Mouse (Mus musculus) monocyte, adult 2 months (primary cell): ENCODE measurements at regions not wholly inside any gene's neighbourhood (a gene's known extent, or its start where the extent isn't known, plus 50 kb on each side); places are given as distances from the start of the nearest gene placed in this dataset.

ENCODE experiments used
- DNase-seq, 2 experiments: peaks; one replicate each; pipeline ENCODE4 v3.0.0; 2022; ENCODE audit warnings: low spot score in 2 of 2, low read depth in 1 of 2

DNA sequence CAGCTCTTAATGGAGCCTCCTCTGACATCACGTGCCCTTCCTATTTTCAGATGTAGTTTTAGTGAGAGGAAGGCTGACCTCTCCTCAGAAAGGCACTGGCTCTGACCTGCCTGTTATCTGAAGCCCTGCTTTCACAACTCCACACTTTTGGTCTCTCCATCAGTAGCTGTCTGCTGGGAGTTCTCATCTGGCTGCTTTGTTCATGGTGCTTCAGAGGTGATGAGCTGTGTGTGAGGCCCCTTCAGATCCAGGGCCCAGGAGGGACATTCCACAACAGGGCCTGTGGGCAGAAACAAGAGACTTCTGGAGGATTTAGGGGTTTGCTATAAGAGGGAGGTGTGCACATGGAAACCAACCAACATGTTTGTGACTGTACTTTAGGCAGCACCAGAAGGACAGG, 50.8 kb upstream of the Fhl2 start:
- DNase-seq = no peak

DNA sequence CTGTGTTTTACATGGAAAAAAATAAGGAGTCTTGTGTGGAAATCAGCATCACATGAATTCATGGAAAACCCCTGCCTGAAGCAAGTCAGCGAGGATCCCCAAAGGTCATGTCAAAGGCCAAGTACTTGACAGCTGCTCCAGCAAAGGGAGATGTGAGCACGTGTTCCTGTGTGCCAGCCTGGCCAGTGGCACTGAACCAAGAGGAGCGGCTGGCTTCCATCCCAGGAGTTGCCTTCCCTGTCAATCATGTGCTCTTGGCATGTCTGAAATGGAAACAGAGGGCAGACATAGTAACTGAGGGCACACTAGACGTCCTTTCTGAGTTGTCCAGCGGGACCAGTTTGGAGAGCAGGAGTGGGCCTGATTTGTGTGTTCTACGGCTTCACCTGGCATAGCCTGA, 53.5 kb upstream of the Fhl2 start:
- DNase-seq = no peak

DNA sequence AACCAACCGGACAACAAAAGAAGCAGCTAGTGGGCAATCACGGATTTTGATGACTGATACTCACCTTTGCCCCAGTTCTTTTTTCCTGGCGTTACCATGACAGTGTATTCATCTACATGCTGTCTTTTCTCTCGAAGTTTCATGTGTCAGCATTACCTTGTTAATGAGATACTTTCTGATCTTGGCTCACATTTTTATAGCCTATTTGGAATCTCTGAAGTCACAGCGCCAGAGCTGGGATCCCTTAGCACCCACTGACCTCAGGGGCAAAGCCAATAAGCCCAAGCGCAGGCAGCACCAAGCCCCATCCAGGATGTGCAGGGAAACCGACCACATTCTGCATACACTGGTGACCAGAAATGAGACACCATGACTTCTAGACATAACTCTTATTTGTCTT, 54.6 kb upstream of the Fhl2 start:
- no peak for DNase-seq

DNA sequence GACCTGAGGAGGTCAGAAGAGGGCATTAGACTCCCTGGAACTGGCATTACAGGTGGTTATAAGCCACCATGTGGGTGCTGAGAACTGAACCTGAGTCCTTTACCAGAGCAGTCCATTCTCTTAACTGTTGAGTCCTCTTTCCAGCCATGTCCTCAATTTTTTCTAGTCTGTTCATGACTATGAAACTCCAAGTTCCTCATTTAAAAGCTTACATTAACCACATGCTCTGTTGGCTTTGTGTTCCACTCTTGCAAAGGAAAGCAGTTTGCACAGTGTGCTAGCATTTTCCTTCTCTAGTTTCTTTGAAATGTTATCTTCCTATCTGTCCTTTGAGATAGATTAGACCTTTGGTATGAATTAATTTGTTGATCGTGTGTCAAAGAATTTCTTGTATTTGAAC, 57.3 kb upstream of the Fhl2 start:
- no peak for DNase-seq

DNA sequence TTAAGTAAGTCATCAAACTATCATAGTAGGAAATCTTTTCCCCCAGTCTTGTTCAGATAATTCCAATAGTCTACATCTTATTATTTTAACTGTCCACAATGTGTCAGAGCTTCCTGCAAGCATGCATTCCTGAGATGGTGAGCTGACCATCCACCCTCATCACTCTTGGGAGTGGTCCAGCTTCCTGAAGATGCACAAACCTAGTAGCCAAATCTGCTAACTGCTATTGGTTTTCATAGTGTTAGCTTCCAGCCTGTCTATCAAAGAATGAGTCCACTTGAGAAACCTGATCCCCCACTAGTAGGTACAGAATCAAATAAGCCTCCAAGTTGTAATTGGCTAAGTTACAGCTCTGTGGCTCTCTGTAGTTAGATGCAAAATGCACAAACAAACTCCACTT, 59.3 kb upstream of the Fhl2 start:
- DNase-seq = no peak

DNA sequence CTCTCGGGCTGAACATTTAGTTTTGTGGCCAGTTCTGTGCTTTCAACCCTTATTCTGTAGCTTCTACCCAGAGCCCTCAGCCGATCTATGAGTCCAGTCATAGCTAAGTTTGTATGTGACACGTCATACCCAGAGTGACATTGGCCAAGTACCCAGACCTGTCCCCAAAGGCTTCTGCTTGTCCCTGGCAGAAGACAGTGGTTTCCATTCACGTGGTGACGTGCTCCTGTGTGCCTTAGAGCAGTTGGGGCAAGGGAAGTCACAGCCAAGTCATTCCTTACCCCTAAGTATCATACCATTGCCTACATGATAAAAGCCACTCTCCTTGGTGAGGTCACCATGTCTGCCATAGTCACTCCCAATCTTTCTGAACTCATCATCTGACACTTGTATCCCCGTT, 61.1 kb upstream of the Fhl2 start:
- no peak for DNase-seq

DNA sequence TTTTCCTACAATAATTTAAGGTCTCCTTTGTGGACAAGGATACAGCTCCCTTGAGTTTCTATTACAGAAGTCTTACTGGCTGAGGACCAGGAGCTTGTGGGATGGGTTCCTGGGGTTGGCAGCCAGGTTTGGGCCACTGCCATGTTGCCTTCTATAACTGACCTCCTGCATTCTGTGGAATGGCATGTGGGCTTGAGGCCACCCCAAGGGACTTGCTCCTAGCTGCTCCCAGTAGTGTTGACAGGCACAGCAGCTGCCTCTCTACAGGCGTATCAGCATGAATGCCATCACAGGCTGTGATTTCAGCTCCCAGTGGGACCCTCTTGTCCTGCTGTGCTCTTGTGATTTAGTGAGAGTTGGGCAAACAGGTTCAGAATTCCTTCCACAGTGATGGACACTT, 63.1 kb upstream of the Fhl2 start:
- no peak for DNase-seq

DNA sequence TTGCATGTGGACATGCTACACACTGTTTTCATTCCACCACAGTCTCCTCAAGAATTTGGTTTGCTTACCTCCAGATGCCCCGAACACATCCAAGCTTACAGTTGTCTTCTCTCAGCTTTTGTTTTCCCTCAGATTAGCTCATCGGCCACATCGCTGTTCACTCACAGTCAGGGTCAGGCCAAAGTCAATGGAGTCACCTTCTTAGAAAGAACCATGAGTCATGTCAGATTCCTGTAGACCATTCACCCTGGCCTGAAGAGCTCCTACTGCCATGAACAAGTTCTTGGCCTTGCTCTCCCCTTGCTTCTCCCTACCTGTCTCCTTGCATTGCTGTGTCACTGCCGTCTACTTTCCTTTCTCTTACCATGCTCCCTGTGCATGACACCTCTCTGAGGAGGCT, 63.7 kb upstream of the Fhl2 start:
- DNase-seq = no peak

DNA sequence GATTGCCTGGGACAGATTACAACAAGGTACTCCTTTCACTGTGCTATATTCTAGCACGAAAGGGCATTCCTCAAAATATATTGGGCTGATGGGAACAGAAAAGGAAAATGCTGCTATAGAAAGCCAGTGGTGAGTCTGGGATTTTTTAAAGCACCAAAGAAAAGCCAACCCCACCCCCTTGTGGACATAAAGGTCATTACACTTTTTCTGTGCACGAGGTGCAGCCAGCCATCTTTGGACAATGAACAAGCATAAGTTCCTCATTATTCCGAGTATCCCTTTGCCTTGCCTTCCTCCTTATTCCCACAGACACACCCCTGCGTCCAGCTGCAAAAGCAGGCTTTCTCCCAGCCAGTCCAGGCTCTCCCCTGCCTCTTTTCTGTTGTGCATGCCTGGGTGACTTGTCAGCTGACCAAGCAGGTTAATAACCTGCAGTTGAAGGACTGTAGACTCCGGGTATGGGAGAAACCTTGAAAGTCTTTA, 67.7 kb upstream of the Fhl2 start:
- peak in 1 of 2 experiments; percentile 27 for DNase-seq

DNA sequence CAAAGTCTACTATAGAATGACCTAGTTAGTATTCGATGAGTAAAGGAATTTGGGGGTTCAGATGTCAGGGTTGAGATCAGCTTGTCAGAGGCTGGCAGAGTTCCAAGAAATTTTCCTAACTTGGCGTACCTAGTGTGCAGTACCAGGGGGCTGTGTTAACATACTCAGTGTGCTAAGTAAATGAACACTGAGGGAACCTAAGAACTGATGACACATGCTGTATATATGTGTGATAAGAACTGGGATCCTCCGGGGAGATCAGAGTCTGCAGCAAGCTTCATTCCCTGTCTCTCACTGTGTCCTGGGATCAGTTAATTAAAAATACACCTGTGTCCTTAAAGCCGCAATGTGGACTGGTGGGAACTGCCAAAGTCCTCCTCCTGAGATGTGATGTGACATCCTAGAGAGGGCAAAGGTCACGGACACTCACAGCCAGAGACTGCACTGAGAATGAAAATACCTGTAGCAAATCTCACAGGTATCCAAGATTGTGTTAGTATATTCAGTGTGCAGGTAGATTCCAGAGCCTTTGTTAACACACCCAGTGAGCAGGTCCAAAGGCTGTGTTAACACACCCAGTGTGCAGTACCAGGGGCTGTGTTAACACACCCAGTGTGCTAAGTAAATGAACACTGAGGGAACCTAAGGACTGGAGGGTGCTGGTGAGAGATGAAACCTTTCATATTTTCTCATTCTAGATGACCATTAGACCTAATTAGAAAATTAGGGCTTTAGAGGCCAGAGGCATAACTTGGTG, 69.1 kb upstream of the Fhl2 start:
- no peak for DNase-seq

DNA sequence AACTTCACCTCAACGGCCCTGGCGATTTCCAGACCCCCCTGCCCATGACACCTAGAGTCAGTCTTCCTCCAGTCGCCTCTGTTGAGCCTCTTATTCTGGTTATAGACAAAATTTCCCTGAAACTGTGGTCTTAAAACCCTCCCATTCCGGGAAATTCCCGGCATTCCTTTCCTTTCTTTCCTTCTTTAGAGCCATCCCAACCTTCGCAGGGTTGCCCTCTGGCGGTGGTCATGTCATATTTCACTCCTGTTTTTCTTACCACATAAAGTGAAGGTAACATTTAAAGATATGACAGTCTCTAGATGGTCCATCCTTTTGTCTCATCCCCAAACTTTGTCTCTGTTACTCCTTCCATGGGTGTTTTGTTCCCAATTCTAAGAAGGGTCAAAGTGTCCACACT, 72.9 kb upstream of the Fhl2 start:
- DNase-seq = no peak

DNA sequence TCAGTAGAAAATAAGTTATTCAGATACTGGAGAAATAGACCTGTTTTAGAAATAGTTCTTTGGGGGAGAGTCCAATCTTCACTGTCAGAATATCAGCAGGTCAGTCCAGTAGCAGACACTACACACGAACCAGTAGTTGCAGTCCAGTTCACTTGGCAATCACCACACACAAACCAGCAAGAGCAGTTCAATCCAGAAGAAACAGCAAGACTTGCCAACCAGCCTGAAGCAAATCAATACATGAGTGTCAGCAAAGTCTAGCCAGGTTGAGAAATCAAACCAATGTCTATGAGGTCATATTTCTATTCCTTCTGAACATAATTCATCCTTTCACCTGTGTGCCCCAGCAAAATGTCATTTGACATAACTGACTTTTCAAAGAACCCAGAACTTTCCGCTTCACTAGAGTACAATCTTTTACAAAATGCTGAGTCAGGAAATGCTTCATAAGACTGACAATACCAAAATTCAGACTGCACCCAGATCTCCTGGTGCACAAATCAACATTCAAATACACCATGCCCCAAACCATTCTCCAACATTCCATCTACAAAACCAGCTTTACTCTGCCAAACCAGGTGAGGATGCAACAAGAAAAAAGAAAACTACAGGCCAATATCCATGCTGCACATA, 76.6 kb upstream of the Fhl2 start:
- no peak for DNase-seq

DNA sequence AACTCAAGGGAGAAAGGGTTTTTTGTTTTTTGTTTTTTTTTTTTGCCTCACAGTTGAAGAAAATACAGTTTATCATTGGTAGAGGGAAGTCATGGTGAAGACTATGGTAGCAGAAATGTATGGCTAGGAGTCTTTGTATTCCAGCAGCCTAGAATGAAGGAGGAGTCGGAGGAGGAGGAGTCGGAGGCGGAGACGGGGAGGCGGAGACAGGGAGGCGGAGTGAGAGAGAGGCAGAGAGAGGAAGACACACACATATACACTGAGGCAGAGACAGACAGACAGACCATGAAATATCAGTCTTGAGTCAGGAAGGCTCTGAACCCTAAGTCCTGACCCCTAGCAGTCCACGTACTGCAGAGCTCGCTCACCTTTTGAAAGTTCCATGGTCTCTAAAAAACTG, 95.0 kb upstream of the Fhl2 start:
- no peak for DNase-seq

DNA sequence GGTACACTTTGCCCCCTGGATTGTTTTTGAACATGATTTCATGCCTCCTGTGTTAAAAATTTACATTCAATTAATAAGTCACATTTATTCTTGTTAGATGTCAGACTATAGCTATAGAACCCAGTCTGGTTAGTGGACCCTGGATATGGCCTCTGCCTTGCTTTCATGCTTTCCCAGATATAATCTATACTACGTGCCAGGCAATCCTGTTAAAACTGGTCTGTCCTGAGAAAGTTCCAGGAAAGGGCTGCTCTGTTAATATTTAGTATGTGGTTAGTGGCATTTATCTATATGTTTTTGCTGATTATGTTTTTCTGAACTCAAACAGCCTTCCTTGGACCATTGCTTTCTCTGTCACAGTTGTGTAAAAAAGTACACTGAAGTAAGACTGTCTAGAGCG, 95.8 kb upstream of the Fhl2 start:
- DNase-seq = no peak

DNA sequence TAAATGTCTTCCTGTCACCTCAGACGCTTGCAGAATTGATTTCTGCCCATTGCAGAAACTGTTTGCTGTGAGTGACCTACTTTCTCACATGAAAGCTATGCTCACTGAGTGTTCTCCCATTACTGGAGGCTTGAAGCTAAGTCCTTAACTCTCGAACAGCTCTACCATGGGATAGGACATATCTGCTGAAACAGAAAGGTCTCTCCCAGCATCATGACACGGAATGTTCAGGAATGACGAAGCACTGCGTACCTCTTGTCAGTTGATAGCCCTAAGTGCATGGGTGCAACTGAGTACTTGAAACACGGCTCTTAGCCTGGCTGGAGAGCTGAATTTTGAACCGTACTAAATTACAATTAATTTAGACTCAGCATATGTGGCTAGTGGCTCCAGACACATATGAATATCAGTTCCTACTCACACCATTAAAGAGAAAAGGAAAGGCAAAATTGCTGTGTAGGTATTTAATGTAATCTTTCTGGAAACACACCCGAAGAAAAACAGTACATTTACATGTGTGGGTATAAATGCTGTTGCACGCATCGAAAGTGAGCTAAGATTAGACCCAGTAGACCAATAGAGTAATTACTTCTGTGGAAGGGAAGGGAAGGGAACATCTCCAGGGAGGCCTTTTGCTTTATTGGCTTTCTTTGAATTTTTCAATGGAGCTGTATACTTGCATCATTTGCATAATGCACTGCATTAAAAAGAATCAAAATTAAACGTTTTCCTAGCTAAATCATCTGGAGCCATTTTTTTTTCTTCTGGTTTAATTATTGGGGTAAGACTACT, 97.6 kb upstream of the Fhl2 start:
- no peak for DNase-seq

DNA sequence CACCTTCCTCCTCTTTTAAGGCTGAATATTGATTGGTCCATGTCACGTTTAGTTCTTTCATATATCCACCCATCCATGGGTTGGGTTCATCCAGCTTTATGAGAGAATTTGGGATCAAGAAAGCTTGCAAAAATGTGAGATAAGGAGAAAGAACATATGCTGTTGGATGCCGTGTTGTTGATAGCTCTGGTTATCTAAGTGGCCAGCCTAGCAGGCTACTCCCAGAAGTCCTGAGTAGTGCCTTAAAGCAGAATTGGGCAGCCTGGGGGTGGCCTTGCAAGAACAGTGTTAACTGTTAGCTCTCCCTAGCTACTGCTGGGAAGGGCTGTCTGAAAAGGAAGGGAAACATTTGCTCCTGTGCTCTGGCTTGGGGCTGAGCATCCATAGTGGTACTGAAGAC, 100.8 kb upstream of the Fhl2 start:
- DNase-seq = no peak

DNA sequence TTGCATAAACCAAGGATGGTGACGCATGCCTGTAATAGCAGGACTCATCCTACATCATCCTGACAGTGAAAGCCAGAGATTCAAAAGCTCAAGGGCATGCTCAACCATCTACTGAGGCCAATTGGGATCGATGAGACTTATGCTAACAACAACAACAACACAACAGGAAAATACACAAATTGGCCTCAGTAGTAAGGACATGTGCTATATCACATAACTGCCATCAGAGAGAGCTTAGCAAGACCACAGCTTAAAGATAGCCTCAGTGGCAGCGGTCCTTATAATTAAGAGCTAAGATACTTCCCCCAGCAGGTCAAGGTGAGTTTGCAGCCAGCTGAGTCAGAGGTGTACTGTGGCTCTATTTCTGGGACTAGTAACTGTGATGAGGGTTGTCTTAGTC, 102.0 kb upstream of the Fhl2 start:
- DNase-seq = no peak

DNA sequence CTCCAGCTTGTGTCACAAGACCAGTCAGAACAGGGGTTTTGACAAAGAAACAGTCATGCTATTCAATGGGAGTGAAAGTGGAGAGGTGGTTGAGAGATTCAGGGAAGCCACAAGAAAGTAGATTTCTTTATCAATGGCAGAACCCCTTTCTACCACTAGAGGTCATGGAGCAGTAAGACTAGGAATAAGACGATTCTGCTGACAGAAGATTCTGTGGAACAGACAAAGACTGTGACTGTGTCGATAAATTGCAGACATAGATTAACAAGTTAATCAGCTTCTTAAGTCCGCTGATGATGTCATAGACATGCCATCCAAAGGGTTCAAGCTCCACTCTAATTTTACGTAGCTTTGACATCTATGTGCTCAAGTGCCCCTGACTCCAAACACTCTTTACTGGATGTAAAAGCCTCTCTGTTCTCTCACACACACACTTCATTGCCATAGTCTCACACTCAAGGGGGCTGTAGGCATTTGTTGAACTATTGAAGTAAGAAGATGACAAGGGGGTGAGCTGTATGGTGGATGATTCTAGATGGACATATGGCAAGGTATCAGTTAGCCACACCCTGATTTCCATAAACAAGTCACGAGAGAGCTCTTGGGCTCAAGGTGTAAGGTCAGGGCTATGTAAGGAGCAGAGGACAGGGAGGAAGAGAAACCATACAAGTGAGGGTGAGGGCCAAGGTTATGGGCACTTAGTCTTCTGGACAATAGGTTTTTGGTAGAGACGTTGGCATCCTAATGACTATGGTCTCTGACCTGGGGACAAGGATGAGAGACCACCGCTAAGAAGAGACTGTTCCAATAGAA, 102.9 kb upstream of the Fhl2 start:
- DNase-seq = no peak

DNA sequence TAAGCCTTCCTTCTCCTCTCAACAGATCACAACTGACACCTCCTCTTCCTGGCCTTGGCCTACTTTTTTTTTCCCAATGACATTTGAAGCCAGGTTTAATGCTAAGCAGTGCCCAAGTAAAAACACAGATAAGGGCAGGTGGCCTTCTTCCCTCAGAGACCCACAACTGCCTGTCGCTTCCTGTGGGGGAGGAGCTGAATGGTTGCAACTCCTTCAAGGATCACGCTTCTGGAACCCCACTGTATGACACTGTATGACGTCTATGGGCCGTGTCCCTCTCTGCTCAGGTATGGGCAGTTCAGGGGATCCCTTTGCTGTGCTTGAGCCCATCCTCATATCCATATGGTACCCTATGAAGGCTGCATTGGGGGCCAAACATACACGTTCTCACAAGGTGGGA, 103.9 kb upstream of the Fhl2 start:
- DNase-seq = no peak

DNA sequence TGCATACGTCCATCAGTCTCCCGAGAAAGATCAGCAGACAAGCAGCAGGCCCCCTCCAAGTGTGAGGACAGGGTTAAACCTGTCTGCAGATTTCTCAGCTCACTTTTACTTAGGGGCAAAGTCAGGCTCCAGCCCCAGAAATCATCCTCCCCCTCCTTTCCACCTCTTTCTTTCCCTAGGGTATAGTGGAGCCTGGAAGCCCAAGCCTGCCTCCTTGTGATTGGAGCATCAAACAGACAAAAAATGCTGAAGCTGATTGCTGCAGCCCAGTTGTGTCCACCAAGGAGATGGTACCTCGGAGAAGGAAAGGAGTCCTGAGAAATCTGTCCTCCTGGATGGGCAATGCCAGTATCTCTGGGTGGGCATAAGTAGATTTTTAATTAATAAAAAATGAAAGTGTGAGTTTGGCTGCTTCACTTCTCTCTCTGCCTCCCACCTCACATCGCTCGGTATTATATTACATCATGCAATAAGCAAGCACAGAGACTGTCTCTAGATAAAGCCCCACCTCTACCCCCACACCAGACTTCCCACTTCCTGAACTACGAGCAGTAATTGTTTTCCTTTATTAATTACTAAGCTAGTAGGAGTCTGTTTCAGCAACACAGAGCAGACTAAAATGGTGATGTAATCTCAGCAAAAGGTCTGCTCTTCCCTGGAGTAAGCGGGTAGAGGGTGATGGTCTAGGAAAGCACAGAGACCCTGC, 105.2 kb upstream of the Fhl2 start:
- DNase-seq = no peak

DNA sequence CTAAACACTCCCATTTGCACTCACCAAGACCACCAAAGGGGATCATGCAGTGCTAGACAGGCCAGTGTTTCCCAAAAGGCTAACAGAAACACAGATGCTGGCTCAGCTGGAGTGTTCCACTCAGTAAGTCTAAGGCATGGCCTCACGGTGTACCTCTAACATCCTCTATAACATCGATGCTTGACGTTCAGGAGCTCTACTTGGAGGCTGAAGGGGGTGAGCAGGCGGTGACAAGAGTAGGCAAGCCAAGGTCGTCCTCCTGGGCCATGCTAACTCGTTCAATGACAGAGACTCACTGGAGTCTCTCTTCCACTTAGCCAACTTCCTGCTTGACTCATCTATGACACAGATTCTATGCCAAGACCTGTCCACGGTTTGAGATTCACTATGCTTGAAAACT, 105.9 kb upstream of the Fhl2 start:
- DNase-seq = no peak
